Mouse (Mus musculus) hindbrain, embryonic 13.5 days (tissue): ENCODE results near the gene Ptov1. TPM values are rescaled to one million over a fixed set of nuclear protein-coding genes. Genes with fewer than 3 reads are reported as not detected.

ENCODE experiments used
- ATAC-seq: fragments of 200-750 bp; cut with Nextera tagmentation; 2 replicates; pipeline ENCODE4 v1.8.0; 2017; ENCODE audit warnings: moderate TSS enrichment; ENCODE audit not compliant: low FRiP score
- H3K27ac ChIP-seq: fragments of 300-500 bp; sonication (generic); 2 replicates; pipeline ENCODE4 v1.5.1; 2015; ENCODE audit warnings: inconsistent platforms, mild to moderate bottlenecking, moderate library complexity
- H3K27me3 ChIP-seq: fragments of 300-500 bp; sonication (generic); 2 replicates; pipeline ENCODE4 v1.6.1; 2015; ENCODE audit warnings: mild to moderate bottlenecking, inconsistent platforms
- H3K36me3 ChIP-seq: fragments of 300-500 bp; sonication (generic); 2 replicates; pipeline ENCODE4 v1.6.1; 2015; ENCODE audit warnings: mild to moderate bottlenecking, inconsistent platforms
- H3K4me1 ChIP-seq: fragments of 300-500 bp; sonication (generic); replicated peaks from 2 replicates; pipeline ENCODE4 v1.6.1; 2015; ENCODE audit warnings: inconsistent platforms
- H3K4me2 ChIP-seq: fragments of 300-500 bp; sonication (generic); 2 replicates; pipeline ENCODE4 v1.6.1; 2015; ENCODE audit warnings: inconsistent platforms, mild to moderate bottlenecking, moderate library complexity
- H3K4me3 ChIP-seq: fragments of 300-500 bp; sonication (generic); 2 replicates; pipeline ENCODE4 v1.5.1; 2015; ENCODE audit warnings: mild to moderate bottlenecking, inconsistent platforms
- H3K9ac ChIP-seq: fragments of 300-500 bp; sonication (generic); 2 replicates; pipeline ENCODE4 v1.6.1; 2015; ENCODE audit warnings: mild to moderate bottlenecking, inconsistent platforms
- H3K9me3 ChIP-seq: fragments of 300-500 bp; sonication (generic); 2 replicates; pipeline ENCODE4 v1.6.1; 2016; ENCODE audit warnings: inconsistent platforms
- WGBS: fragments of 180-500 bp; shearing (Covaris S2); methylation state at CpG from one replicate; pipeline ENCODE4 v1.1.7; 2015; 5-methylcytosine and 5-hydroxymethylcytosine counted together
- polyA plus RNA-seq: library from polyadenylated mRNA; unstranded; fragments of >200 nt; fragmentation: Nextera tagmentation; extraction: Ambion mirVana; gene quantifications from 2 replicates; pipeline ENCODE4 v1.2.1, GENCODE M21; 2015

Gene Ptov1
- polyA plus RNA-seq, 1 experiment from 2014 or later, result 495 TPM

GRCm38 (mm10) chr7:44854356-44855031 lies 15.1 kb downstream of the Ptov1 start:
- Histone ChIP-seq H3K36me3 (peaks cover 21% of the 10 kb centered on the region), H3K4me1 (peaks cover 75% of the 10 kb centered on the region), H3K9me3 (no peaks in the 10 kb centered on the region), H3K4me2 (peak overlapping the region; percentile 72), H3K9ac (peak overlapping the region; percentile 78), H3K27me3 (no peaks in the 10 kb centered on the region), H3K27ac (peak overlapping the region; percentile 95), H3K4me3 (peak overlapping the region; percentile 45)
- ATAC-seq, result no peak
- under 1% methylated on average over 45 of the region's 45 CpGs for WGBS

- ATAC-seq, result no peak
- H3K27ac ChIP-seq, result peak overlapping the region; percentile 95
- H3K9me3 ChIP-seq, result no peaks in the 10 kb centered on the region
- H3K27me3 ChIP-seq, result no peaks in the 10 kb centered on the region
- peak overlapping the region; percentile 45 for H3K4me3 ChIP-seq
- peak overlapping the region; percentile 72 for H3K4me2 ChIP-seq
- H3K9ac ChIP-seq, result peak overlapping the region; percentile 78
- H3K4me1 ChIP-seq, result peaks cover 70% of the 10 kb centered on the region
- H3K36me3 ChIP-seq, result peaks cover 17% of the 10 kb centered on the region
- WGBS, result 22% methylated on average over 26 of the region's 26 CpGs
Observed at GRCm38 (mm10) chr7:44853596-44854355, 15.8 kb downstream of the Ptov1 start.

GRCm38 (mm10) chr7:44853065-44853464 lies 16.5 kb downstream of the Ptov1 start:
- peak overlapping the region; percentile 39; the same call in 1 of the 2 replicates for H3K9ac ChIP-seq
- H3K36me3 ChIP-seq, result peaks cover 17% of the 10 kb centered on the region
- no peak for ATAC-seq
- no peak overlapping the region for H3K4me3 ChIP-seq
- 94% methylated on average over 2 of the region's 2 CpGs for WGBS
- no peak overlapping the region; the same call in 1 of the 2 replicates for H3K4me2 ChIP-seq
- H3K27me3 ChIP-seq, result no peaks in the 10 kb centered on the region
- H3K9me3 ChIP-seq, result no peaks in the 10 kb centered on the region
- H3K27ac ChIP-seq, result no peak overlapping the region
- peaks cover 64% of the 10 kb centered on the region for H3K4me1 ChIP-seq

- Histone ChIP-seq H3K9me3 (no peaks in the 10 kb centered on the region), H3K4me2 (0 out of 2 replicates have a peak overlapping the region, but pooled peaks have one; percentile 4), H3K9ac (peak overlapping the region; percentile 39; the same call in 1 of the 2 replicates), H3K27me3 (no peaks in the 10 kb centered on the region), H3K4me3 (no peak overlapping the region), H3K27ac (no peak overlapping the region), H3K4me1 (peaks cover 64% of the 10 kb centered on the region), H3K36me3 (peaks cover 17% of the 10 kb centered on the region)
- WGBS, result 90% methylated on average over 36 of the region's 36 CpGs
- ATAC-seq, result no peak
Observed at GRCm38 (mm10) chr7:44852259-44853027, 17.1 kb downstream of the Ptov1 start.

- peak overlapping the region; percentile 78; the same call in 1 of the 2 replicates for H3K4me3 ChIP-seq
- no peak for ATAC-seq
- peak overlapping the region; percentile 86; the same call in 1 of the 2 replicates for H3K4me2 ChIP-seq
- peaks cover 69% of the 10 kb centered on the region for H3K4me1 ChIP-seq
- no peak overlapping the region for H3K9ac ChIP-seq
- 94% methylated on average over 12 of the region's 12 CpGs for WGBS
- peaks cover 20% of the 10 kb centered on the region for H3K36me3 ChIP-seq
- H3K27ac ChIP-seq, result no peak overlapping the region
- H3K9me3 ChIP-seq, result no peaks in the 10 kb centered on the region
- no peaks in the 10 kb centered on the region for H3K27me3 ChIP-seq
Observed at GRCm38 (mm10) chr7:44851625-44852234, 17.9 kb downstream of the Ptov1 start.

- H3K27me3 ChIP-seq, result no peaks in the 10 kb centered on the region
- peaks cover 27% of the 10 kb centered on the region for H3K36me3 ChIP-seq
- H3K4me1 ChIP-seq, result peaks cover 66% of the 10 kb centered on the region
- H3K9me3 ChIP-seq, result no peaks in the 10 kb centered on the region
- peak overlapping the region; percentile 86 for H3K4me2 ChIP-seq
- peak overlapping the region; percentile 87 for H3K9ac ChIP-seq
- WGBS, result 84% methylated on average over 8 of the region's 8 CpGs
- peak overlapping the region; percentile 78 for H3K4me3 ChIP-seq
- H3K27ac ChIP-seq, result peak overlapping the region; percentile 98
- no peak for ATAC-seq
Observed at GRCm38 (mm10) chr7:44850789-44851624, 18.6 kb downstream of the Ptov1 start.

GRCm38 (mm10) chr7:44850146-44850545 lies 19.4 kb downstream of the Ptov1 start:
- H3K4me3 ChIP-seq, result peak overlapping the region; percentile 78
- no peaks in the 10 kb centered on the region for H3K27me3 ChIP-seq
- peak overlapping the region; percentile 86 for H3K4me2 ChIP-seq
- ATAC-seq, result peak; percentile 32
- peak overlapping the region; percentile 98 for H3K27ac ChIP-seq
- peak overlapping the region; percentile 87 for H3K9ac ChIP-seq
- no peaks in the 10 kb centered on the region for H3K9me3 ChIP-seq
- H3K36me3 ChIP-seq, result peaks cover 36% of the 10 kb centered on the region
- WGBS, result under 1% methylated on average over 31 of the region's 33 CpGs
- H3K4me1 ChIP-seq, result peaks cover 63% of the 10 kb centered on the region

- under 1% methylated on average over 41 of the region's 41 CpGs for WGBS
- Histone ChIP-seq H3K36me3 (peaks cover 42% of the 10 kb centered on the region), H3K9me3 (no peaks in the 10 kb centered on the region), H3K27ac (peak overlapping the region; percentile 98), H3K4me1 (peaks cover 57% of the 10 kb centered on the region), H3K4me3 (peak overlapping the region; percentile 78), H3K4me2 (peak overlapping the region; percentile 86), H3K9ac (peak overlapping the region; percentile 87), H3K27me3 (no peaks in the 10 kb centered on the region)
- ATAC-seq, result peak; percentile 77
Observed at GRCm38 (mm10) chr7:44849416-44850111, 20.0 kb downstream of the Ptov1 start.

- Histone ChIP-seq H3K36me3 (peaks cover 49% of the 10 kb centered on the region), H3K4me2 (peak within 1 kb of the TSS; percentile 86), H3K9ac (peak within 1 kb of the TSS; percentile 87), H3K9me3 (no peaks in the 10 kb centered on the region), H3K27me3 (no peaks in the 10 kb centered on the region), H3K4me3 (peak within 1 kb of the TSS; percentile 78), H3K4me1 (peaks cover 50% of the 10 kb centered on the region), H3K27ac (peak within 1 kb of the TSS; percentile 98)
- under 1% methylated on average over 54 of the region's 54 CpGs for WGBS
- ATAC-seq, result peak; percentile 87
Observed at GRCm38 (mm10) chr7:44848561-44849415, 20.8 kb downstream of the Ptov1 start, which contains the start of the genes Akt1s1 and Tbc1d17. Gene Akt1s1, plus strand, starts transcription at chr7:44848991. Gene Tbc1d17, minus strand, starts transcription at chr7:44849079.

- 81% methylated on average over 5 of the region's 5 CpGs for WGBS
- Histone ChIP-seq H3K9me3 (no peaks in the 10 kb centered on the region), H3K36me3 (peaks cover 55% of the 10 kb centered on the region), H3K27ac (peak overlapping the region; percentile 98), H3K4me2 (peak overlapping the region; percentile 86), H3K4me3 (peak overlapping the region; percentile 78), H3K27me3 (no peaks in the 10 kb centered on the region), H3K4me1 (peaks cover 40% of the 10 kb centered on the region), H3K9ac (peak overlapping the region; percentile 77)
- ATAC-seq, result no peak
Observed at GRCm38 (mm10) chr7:44847772-44848171, 21.8 kb downstream of the Ptov1 start.
